Mouse (Mus musculus): Measurements from ENCODE around the gene Fam69b.

DNA sequence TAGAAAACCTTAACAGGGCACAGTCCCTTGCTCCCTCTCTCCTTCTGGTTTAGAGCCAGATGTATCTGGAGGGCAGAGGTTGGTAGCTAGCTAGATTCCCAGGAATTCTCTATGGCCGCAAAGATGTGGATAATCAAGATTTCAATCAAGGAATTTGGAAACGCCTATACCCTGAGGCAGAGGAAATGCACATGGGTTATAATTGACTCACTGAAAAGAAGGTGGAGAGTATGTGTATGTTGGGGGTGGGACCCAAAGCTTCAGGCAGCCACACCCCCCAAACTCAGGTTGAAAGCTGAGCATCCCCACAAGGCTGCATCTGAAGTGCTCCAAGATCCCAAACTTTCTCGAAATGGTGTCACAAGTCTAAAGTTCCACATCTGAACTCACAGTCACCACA is 29.8 kb upstream of the Fam69b start:
- TF ChIP-seq CTCF (IDR thresholded peaks at IDR 0.05; ENCODE audit: control insufficient read depth, insufficient read depth, low read length) (no peak), POLR2A (IDR thresholded peaks at IDR 0.05; ENCODE audit: borderline replicate concordance, control insufficient read depth, low read depth, low read length) (no peak)

Data from bone marrow, adult 2 months (tissue).